Mouse (Mus musculus): Measurements from ENCODE around the gene Ocrl. TPM values are rescaled to one million over a fixed set of nuclear protein-coding genes. Genes with fewer than 3 reads are reported as not detected.

Ocrl gene
- 29.4 and 36.8 TPM in 2 replicates for polyA plus RNA-seq (2014; fragmentation: Nextera tagmentation; extraction: Ambion mirVana)

DNA sequence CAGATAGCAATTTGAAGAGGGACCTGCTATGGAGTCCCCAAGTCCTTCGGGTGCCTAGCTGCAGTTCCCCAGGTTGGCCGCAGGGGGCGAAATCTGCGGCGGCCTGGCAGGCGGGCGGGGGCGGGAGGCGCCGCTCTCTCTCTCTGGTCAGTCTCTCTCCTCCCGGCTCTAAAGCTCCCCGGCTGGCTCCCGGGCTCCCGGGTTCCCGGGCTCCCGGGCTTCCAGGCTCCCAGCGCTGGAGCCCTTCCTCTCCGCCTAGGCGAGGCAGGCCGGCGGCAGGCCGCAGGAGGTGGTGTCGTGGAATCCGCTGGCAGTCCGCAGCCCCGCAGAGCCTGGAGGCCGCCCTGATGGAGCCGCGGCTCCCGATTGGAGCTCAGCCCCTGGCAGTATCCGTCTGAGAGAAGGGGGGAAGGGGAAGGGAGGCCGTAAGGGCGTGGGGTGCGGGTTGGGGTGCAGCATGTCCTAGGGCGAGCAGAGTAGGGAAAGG, at the start of gene Ocrl:
Gene Ocrl, plus strand, starts transcription at position 82 of the 487 bp plus-strand sequence.
- Histone ChIP-seq H3K4me1 (ENCODE audit: control insufficient read depth, insufficient read depth, low read length) (no peaks in the 10 kb centered on the region), H3K36me3 (ENCODE audit: control insufficient read depth, insufficient read depth, low read length) (no peaks in the 10 kb centered on the region), H3K9me3 (ENCODE audit: control insufficient read depth, low read length) (no peaks in the 10 kb centered on the region), H3K27ac (replicated peaks; ENCODE audit: low read depth, low read length) (peak within 1 kb of the TSS; percentile 83), H3K9ac (replicated peaks; ENCODE audit: low read length) (peak within 1 kb of the TSS; percentile 78), H3K4me3 (replicated peaks; ENCODE audit: low read depth, low read length) (peak within 1 kb of the TSS; percentile 58), H3K4me2 (ENCODE audit: low read length) (peak within 1 kb of the TSS; percentile 55), H3K27me3 (ENCODE audit: control insufficient read depth, insufficient read depth, low read length) (no peaks in the 10 kb centered on the region)
- ATAC-seq (ENCODE audit: low FRiP score, low TSS enrichment) (peak; percentile 90), DNase-seq (peak; percentile 81)
- 17% methylated on average over 35 of the region's 35 CpGs for WGBS

DNA sequence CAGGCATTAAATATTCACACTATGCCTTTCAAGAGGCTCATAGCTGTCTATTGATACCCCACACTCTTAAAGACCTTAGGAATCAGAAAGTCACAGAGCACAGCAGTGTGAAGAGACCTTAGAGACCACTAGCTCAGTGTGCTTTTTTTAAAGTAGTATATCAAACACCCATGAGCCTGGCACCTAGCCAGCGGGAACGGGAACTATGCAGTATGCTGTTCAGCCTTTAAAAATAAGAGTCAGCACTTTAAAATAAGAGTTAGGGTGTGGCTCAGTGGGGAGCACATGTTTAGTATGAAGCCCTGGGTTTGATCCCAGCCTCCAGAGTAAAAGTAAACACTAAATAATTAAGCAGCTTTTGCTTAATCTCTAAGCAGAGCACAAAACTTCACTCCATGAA, 32.1 kb upstream of the Ocrl start:
- Histone ChIP-seq H3K27ac (replicated peaks; ENCODE audit: low read depth, low read length) (no peak overlapping the region), H3K4me1 (ENCODE audit: control insufficient read depth, insufficient read depth, low read length) (no peaks in the 10 kb centered on the region), H3K27me3 (ENCODE audit: control insufficient read depth, insufficient read depth, low read length) (no peaks in the 10 kb centered on the region), H3K4me2 (ENCODE audit: low read length) (no peak overlapping the region), H3K4me3 (replicated peaks; ENCODE audit: low read depth, low read length) (no peak overlapping the region), H3K9ac (replicated peaks; ENCODE audit: low read length) (no peak overlapping the region), H3K36me3 (ENCODE audit: control insufficient read depth, insufficient read depth, low read length) (0 out of 2 replicates have a peak, but pooled peaks cover 5% of the 10 kb centered on the region), H3K9me3 (ENCODE audit: control insufficient read depth, low read length) (no peaks in the 10 kb centered on the region)
- no peak for ATAC-seq (ENCODE audit: low FRiP score, low TSS enrichment)
- 53% methylated on average over 2 of the region's 2 CpGs for WGBS
- peak; percentile 3 for DNase-seq

GRCm38 (mm10) chrX:47882813-47883212, 29.4 kb upstream of the Ocrl start:
- no peak overlapping the region for H3K27ac ChIP-seq (replicated peaks; ENCODE audit: low read depth, low read length)
- WGBS, result 85% methylated on average over 6 of the region's 6 CpGs
- no peak overlapping the region for H3K4me2 ChIP-seq (ENCODE audit: low read length)
- no peak overlapping the region for H3K9ac ChIP-seq (replicated peaks; ENCODE audit: low read length)
- ATAC-seq (ENCODE audit: low FRiP score, low TSS enrichment) (no peak), DNase-seq (no peak)
- H3K9me3 ChIP-seq (ENCODE audit: control insufficient read depth, low read length), result no peaks in the 10 kb centered on the region
- H3K36me3 ChIP-seq (ENCODE audit: control insufficient read depth, insufficient read depth, low read length), result 0 out of 2 replicates have a peak, but pooled peaks cover 3% of the 10 kb centered on the region
- H3K4me1 ChIP-seq (ENCODE audit: control insufficient read depth, insufficient read depth, low read length), result no peaks in the 10 kb centered on the region
- H3K27me3 ChIP-seq (ENCODE audit: control insufficient read depth, insufficient read depth, low read length), result no peaks in the 10 kb centered on the region
- no peak overlapping the region for H3K4me3 ChIP-seq (replicated peaks; ENCODE audit: low read depth, low read length)

- Histone ChIP-seq H3K4me2 (ENCODE audit: low read length) (no peak overlapping the region), H3K36me3 (ENCODE audit: control insufficient read depth, insufficient read depth, low read length) (0 out of 2 replicates have a peak, but pooled peaks cover 3% of the 10 kb centered on the region), H3K4me3 (replicated peaks; ENCODE audit: low read depth, low read length) (no peak overlapping the region), H3K4me1 (ENCODE audit: control insufficient read depth, insufficient read depth, low read length) (no peaks in the 10 kb centered on the region), H3K9ac (replicated peaks; ENCODE audit: low read length) (no peak overlapping the region), H3K9me3 (ENCODE audit: control insufficient read depth, low read length) (no peaks in the 10 kb centered on the region), H3K27me3 (ENCODE audit: control insufficient read depth, insufficient read depth, low read length) (no peaks in the 10 kb centered on the region), H3K27ac (replicated peaks; ENCODE audit: low read depth, low read length) (no peak overlapping the region)
- WGBS, result 84% methylated on average over 2 of the region's 2 CpGs
- ATAC-seq (ENCODE audit: low FRiP score, low TSS enrichment), result no peak
- no peak for DNase-seq
Observed at GRCm38 (mm10) chrX:47887401-47887800, 24.8 kb upstream of the Ocrl start.

GRCm38 (mm10) chrX:47891243-47891906, 20.8 kb upstream of the Ocrl start:
- Histone ChIP-seq H3K9me3 (ENCODE audit: control insufficient read depth, low read length) (no peaks in the 10 kb centered on the region), H3K36me3 (ENCODE audit: control insufficient read depth, insufficient read depth, low read length) (no peaks in the 10 kb centered on the region), H3K4me1 (ENCODE audit: control insufficient read depth, insufficient read depth, low read length) (no peaks in the 10 kb centered on the region), H3K4me2 (ENCODE audit: low read length) (peak overlapping the region; percentile 57), H3K27me3 (ENCODE audit: control insufficient read depth, insufficient read depth, low read length) (no peaks in the 10 kb centered on the region), H3K4me3 (replicated peaks; ENCODE audit: low read depth, low read length) (peak overlapping the region; percentile 53), H3K27ac (replicated peaks; ENCODE audit: low read depth, low read length) (peak overlapping the region; percentile 89), H3K9ac (replicated peaks; ENCODE audit: low read length) (peak overlapping the region; percentile 73)
- DNase-seq, result peak; percentile 8
- whole genome bisulfite sequencing, result 16% methylated on average over 10 of the region's 12 CpGs
- peak; percentile 69 for ATAC-seq (ENCODE audit: low FRiP score, low TSS enrichment)

GRCm38 (mm10) chrX:47891907-47892430, 20.2 kb upstream of the Ocrl start:
- DNase-seq, result peak; percentile 65

GRCm38 (mm10) chrX:47892431-47893024, 19.7 kb upstream of the Ocrl start, which contains the start of gene Smarca1:
Gene Smarca1, minus strand, starts transcription at chrX:47892974.
- peak within 1 kb of the TSS; percentile 89 for H3K27ac ChIP-seq (replicated peaks; ENCODE audit: low read depth, low read length)
- peak within 1 kb of the TSS; percentile 53 for H3K4me3 ChIP-seq (replicated peaks; ENCODE audit: low read depth, low read length)
- H3K27me3 ChIP-seq (ENCODE audit: control insufficient read depth, insufficient read depth, low read length), result no peaks in the 10 kb centered on the region
- ATAC-seq (ENCODE audit: low FRiP score, low TSS enrichment) (peak; percentile 80), DNase-seq (peak; percentile 65)
- no peaks in the 10 kb centered on the region for H3K9me3 ChIP-seq (ENCODE audit: control insufficient read depth, low read length)
- H3K4me1 ChIP-seq (ENCODE audit: control insufficient read depth, insufficient read depth, low read length), result no peaks in the 10 kb centered on the region
- H3K36me3 ChIP-seq (ENCODE audit: control insufficient read depth, insufficient read depth, low read length), result no peaks in the 10 kb centered on the region
- H3K9ac ChIP-seq (replicated peaks; ENCODE audit: low read length), result peak within 1 kb of the TSS; percentile 73
- WGBS, result 26% methylated on average over 15 of the region's 17 CpGs
- H3K4me2 ChIP-seq (ENCODE audit: low read length), result peak within 1 kb of the TSS; percentile 57

More at GRCm38 (mm10) chrX:47891907-47892430, 20.2 kb upstream of the Ocrl start:
- Histone ChIP-seq H3K4me2 (ENCODE audit: low read length) (peak overlapping the region; percentile 57), H3K27me3 (ENCODE audit: control insufficient read depth, insufficient read depth, low read length) (no peaks in the 10 kb centered on the region), H3K36me3 (ENCODE audit: control insufficient read depth, insufficient read depth, low read length) (no peaks in the 10 kb centered on the region), H3K9me3 (ENCODE audit: control insufficient read depth, low read length) (no peaks in the 10 kb centered on the region), H3K4me1 (ENCODE audit: control insufficient read depth, insufficient read depth, low read length) (no peaks in the 10 kb centered on the region), H3K27ac (replicated peaks; ENCODE audit: low read depth, low read length) (peak overlapping the region; percentile 89), H3K9ac (replicated peaks; ENCODE audit: low read length) (peak overlapping the region; percentile 73), H3K4me3 (replicated peaks; ENCODE audit: low read depth, low read length) (peak overlapping the region; percentile 53)
- peak; percentile 88 for ATAC-seq (ENCODE audit: low FRiP score, low TSS enrichment)
- 19% methylated on average over 36 of the region's 36 CpGs for whole genome bisulfite sequencing

DNA sequence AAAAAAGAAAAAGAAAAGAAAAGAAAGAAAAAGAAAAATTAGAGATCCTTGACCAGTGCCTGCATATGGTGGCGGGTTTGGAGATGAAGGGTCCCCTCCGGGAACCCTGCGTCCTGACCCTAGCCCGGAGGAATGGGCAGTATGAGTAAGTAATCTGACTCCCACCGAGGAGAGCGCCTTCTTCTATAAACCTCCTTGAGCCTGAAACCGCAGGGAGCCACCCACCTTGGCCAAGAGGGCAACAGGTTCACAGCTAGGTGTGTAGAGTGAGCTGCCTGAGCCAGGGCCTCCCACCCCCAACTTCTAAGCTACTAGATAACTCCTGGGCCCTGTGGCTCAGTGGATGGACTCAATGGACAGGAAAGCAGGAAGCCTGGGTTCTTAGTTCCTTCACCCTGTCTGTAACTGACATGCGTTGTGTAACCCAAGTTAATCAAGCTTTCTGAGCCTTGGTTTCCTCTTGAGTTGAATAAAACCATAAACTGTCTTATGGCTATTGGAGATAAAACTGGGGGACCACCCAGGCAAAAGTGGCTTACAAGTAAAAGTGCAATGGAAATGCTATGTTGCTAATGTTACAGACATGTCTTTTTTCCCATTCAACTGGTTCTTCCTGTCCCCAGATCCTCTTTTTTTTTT, 836 bp downstream of the Ocrl start:
- no peaks in the 10 kb centered on the region for H3K36me3 ChIP-seq (ENCODE audit: control insufficient read depth, insufficient read depth, low read length)
- no peaks in the 10 kb centered on the region for H3K4me1 ChIP-seq (ENCODE audit: control insufficient read depth, insufficient read depth, low read length)
- H3K9ac ChIP-seq (replicated peaks; ENCODE audit: low read length), result peak overlapping the region; percentile 78
- 11% methylated on average over 8 of the region's 8 CpGs for WGBS
- ATAC-seq (ENCODE audit: low FRiP score, low TSS enrichment) (no peak), DNase-seq (peak; percentile 8)
- H3K9me3 ChIP-seq (ENCODE audit: control insufficient read depth, low read length), result no peaks in the 10 kb centered on the region
- peak overlapping the region; percentile 58 for H3K4me3 ChIP-seq (replicated peaks; ENCODE audit: low read depth, low read length)
- no peak overlapping the region for H3K27ac ChIP-seq (replicated peaks; ENCODE audit: low read depth, low read length)
- no peaks in the 10 kb centered on the region for H3K27me3 ChIP-seq (ENCODE audit: control insufficient read depth, insufficient read depth, low read length)
- H3K4me2 ChIP-seq (ENCODE audit: low read length), result peak overlapping the region; percentile 55
